Mouse (Mus musculus) heart, postnatal 0 days (tissue): ENCODE data around the gene Btnl6.

Experiments
- CTCF ChIP-seq: IDR thresholded peaks from 2 replicates; pipeline ENCODE4 v1.5.1; 2016; ENCODE audit warnings: antibody characterized with exemption, control low read depth, low read depth
- EP300 ChIP-seq: IDR thresholded peaks from 2 replicates; pipeline ENCODE4 v1.6.1; 2016; ENCODE audit warnings: antibody characterized with exemption, low read depth

DNA sequence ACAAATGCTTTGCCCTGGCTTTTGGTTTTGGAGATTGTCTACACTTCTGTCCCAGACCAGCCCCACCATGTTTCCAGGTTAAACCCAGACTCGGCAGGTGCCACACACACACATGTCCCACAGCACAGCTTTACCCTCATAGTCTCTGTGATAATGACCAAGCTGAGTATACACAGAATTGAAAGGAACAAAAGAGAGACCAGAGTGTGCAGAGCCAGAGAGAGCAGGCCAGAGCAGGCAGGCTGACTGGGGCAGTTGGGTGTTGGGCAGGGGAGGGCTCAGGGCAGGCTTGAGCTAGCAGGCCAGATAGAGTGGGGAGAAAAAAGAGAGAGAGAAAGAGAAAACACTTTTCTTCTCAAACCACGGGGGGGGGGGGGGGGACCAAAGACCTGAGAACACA, 20.6 kb downstream of the Btnl6 start:
- TF ChIP-seq EP300 = no peak
- no peak for TF ChIP-seq CTCF
